Mouse (Mus musculus) stomach, postnatal 0 days (tissue): Measurements from ENCODE around the gene Apof.

Experiments used
- CTCF ChIP-seq: IDR thresholded peaks from 2 replicates; pipeline ENCODE4 v1.5.1; 2016; ENCODE audit warnings: antibody characterized with exemption, low read depth, mild to moderate bottlenecking, moderate library complexity
- EP300 ChIP-seq: optimal IDR thresholded peaks from 2 replicates; pipeline ENCODE3; 2016; ENCODE audit warnings: antibody characterized with exemption

- TF ChIP-seq CTCF (no peak), EP300 (no peak)
Measured at GRCm38 (mm10) chr10:128315578-128315977, 47.1 kb downstream of the Apof start.
